In genomic region chr7:30195461-30195860, GRCm38 (mm10) we compare ENCODE assay signal across 9 mouse cellular contexts. TPM values are rescaled to one million over a fixed set of nuclear protein-coding genes. Genes with fewer than 3 reads are reported as not detected.
DNase-seq lines count a peak whose midpoint lies in the region; ATAC-seq and TF ChIP-seq lines count a peak whose summit lies in the region.
"Had no signal": no experiment of that assay in that cellular context is flagged by ENCODE, and none has a peak within 500 bp of the region (broad histone marks: within the 10 kb centered on the region; RNA-seq: fewer than 3 reads in every experiment).

No protein-coding gene starts in this region.

- no peaks in the 10 kb centered on the region for H3K9me3 ChIP-seq in CH12.LX (replicated peaks; ENCODE audit: low read length)
- no peaks in the 10 kb centered on the region for H3K9me3 ChIP-seq in forebrain, embryonic 13.5 days (replicated peaks)
- no peaks in the 10 kb centered on the region for H3K9me3 ChIP-seq in liver, embryonic 14.5 days (ENCODE audit: control insufficient read depth, low read length)

- TF ChIP-seq POLR2A in CH12.LX (IDR thresholded peaks at IDR 0.05; ENCODE audit: low read depth, low read length), result no peak

- intact Hi-C loops in heart, postnatal 14 days (cut with DNase I), result no loop called here

- peaks cover 0 to 24% of the 10 kb centered on the region in 2 experiments; a peak in 2 of 4 replicates for H3K4me1 ChIP-seq in CH12.LX (ENCODE audit: control insufficient read depth in 1 of 2, insufficient read depth in 2 of 2)
- H3K4me1 ChIP-seq in forebrain, embryonic 13.5 days, result peaks cover 26% of the 10 kb centered on the region
- H3K4me1 ChIP-seq in liver, embryonic 14.5 days (replicated peaks; ENCODE audit: control insufficient read depth in 2 of 2, insufficient read depth in 2 of 2, low read length in 1 of 2), result peaks cover 9 to 15% of the 10 kb centered on the region in 2 experiments

- in situ Hi-C loops in CH12.LX (cut with MboI; ENCODE audit: low pct_ligation_motif_present, low pct_unique_long_range_greater_than_20kb, low sequenced_read_pairs), result no loop called here

- TF ChIP-seq CTCF in CH12.LX (conservative IDR thresholded peaks at IDR 0.05 in 1 of 2, IDR thresholded peaks at IDR 0.05 in 1 of 2; ENCODE audit: low read depth in 2 of 2, low read length in 2 of 2), result no peak
- no peak for TF ChIP-seq CTCF in liver, embryonic 14.5 days (IDR thresholded peaks at IDR 0.05; ENCODE audit: low read depth)

- H3K27ac ChIP-seq in CH12.LX (ENCODE audit: insufficient read depth, low read depth), result no peak overlapping the region
- H3K27ac ChIP-seq in forebrain, embryonic 13.5 days, result no peak overlapping the region
- H3K27ac ChIP-seq in liver, embryonic 14.5 days, result no peak overlapping the region

- no peak for TF ChIP-seq EP300 in CH12.LX (IDR thresholded peaks at IDR 0.05; ENCODE audit: low read length)
- TF ChIP-seq EP300 in liver, embryonic 14.5 days (IDR thresholded peaks at IDR 0.05; ENCODE audit: low read depth), result no peak

- ATAC-seq in forebrain, embryonic 13.5 days, result no peak
- no peak for ATAC-seq in liver, embryonic 14.5 days (ENCODE audit: insufficient read depth)

- no peak for TF ChIP-seq RAD21 in CH12.LX (IDR thresholded peaks at IDR 0.05; ENCODE audit: low read depth, low read length)

- dilution Hi-C loops in CH12.LX (cut with MboI; ENCODE audit: extremely low pct_ligation_motif_present, extremely low pct_unique_long_range_greater_than_20kb, low sequenced_read_pairs), result no loop called here

- WGBS in forebrain, embryonic 13.5 days, result 70% methylated on average over 6 of the region's 6 CpGs
- 59% methylated on average over 6 of the region's 6 CpGs for WGBS in liver, embryonic 14.5 days (ENCODE audit: insufficient replicate concordance)

- peak; percentile 93 for DNase-seq in heart, adult 11 months
- DNase-seq in heart, postnatal 14 days, result no peak
- no peak for DNase-seq in CH12.LX (ENCODE audit: extremely low read depth)
- DNase-seq in liver, embryonic 14.5 days (ENCODE audit: low read depth in 3 of 3, low spot score in 3 of 3), result no peak
- DNase-seq in spleen, postnatal 14 days (ENCODE audit: low spot score in 2 of 2), result no peak
- DNase-seq in gastrocnemius, adult 18-20 months (ENCODE audit: low spot score), result no peak
- DNase-seq in urinary bladder, postnatal 10 days (ENCODE audit: low spot score), result no peak

- H3K4me2 ChIP-seq in CH12.LX (ENCODE audit: insufficient read depth, low read depth, poor library complexity, severe bottlenecking), result 0 out of 2 replicates have a peak overlapping the region, but pooled peaks have one; percentile 3
- peak overlapping the region; percentile 84 for H3K4me2 ChIP-seq in forebrain, embryonic 13.5 days
- H3K4me2 ChIP-seq in liver, embryonic 14.5 days (ENCODE audit: low read depth), result peak overlapping the region; percentile 89

- peak overlapping the region in 2 of 3 experiments; percentile 1 to 84 for H3K4me3 ChIP-seq in CH12.LX (replicated peaks in 1 of 3; ENCODE audit: low read depth in 2 of 3, low read length in 2 of 3, poor library complexity in 1 of 3)
- peak overlapping the region; percentile 71 for H3K4me3 ChIP-seq in forebrain, embryonic 13.5 days
- H3K4me3 ChIP-seq in liver, embryonic 14.5 days (ENCODE audit: insufficient read depth in 1 of 2, low read depth in 2 of 2, low read length in 2 of 2), result peak overlapping the region in 1 of 2 experiments; percentile 82; a peak in 3 of 4 replicates

- no peak overlapping the region for H3K9ac ChIP-seq in CH12.LX (ENCODE audit: insufficient read depth, low read depth)
- peak overlapping the region; percentile 75 for H3K9ac ChIP-seq in forebrain, embryonic 13.5 days
- H3K9ac ChIP-seq in liver, embryonic 14.5 days (replicated peaks), result peak overlapping the region; percentile 16; the same call in 1 of the 2 replicates

- peaks cover 19 to 28% of the 10 kb centered on the region in 2 experiments for H3K36me3 ChIP-seq in CH12.LX (replicated peaks in 1 of 2; ENCODE audit: control insufficient read depth in 1 of 2, insufficient read depth in 1 of 2, low read length in 1 of 2)
- H3K36me3 ChIP-seq in forebrain, embryonic 13.5 days (ENCODE audit: poor library complexity, severe bottlenecking), result peaks cover 23% of the 10 kb centered on the region
- peaks cover 11% of the 10 kb centered on the region for H3K36me3 ChIP-seq in liver, embryonic 14.5 days (replicated peaks; ENCODE audit: control insufficient read depth, insufficient read depth, low read depth)

- peaks cover 14% of the 10 kb centered on the region for H3K79me2 ChIP-seq in CH12.LX (replicated peaks; ENCODE audit: control insufficient read depth, extremely low read depth, insufficient read depth, poor library complexity, severe bottlenecking)

- no peaks in the 10 kb centered on the region for H3K27me3 ChIP-seq in CH12.LX (replicated peaks)
- no peaks in the 10 kb centered on the region for H3K27me3 ChIP-seq in forebrain, embryonic 13.5 days
- no peaks in the 10 kb centered on the region for H3K27me3 ChIP-seq in liver, embryonic 14.5 days (ENCODE audit: control insufficient read depth, insufficient read depth, low read length)

TF ChIP-seq in CH12.LX, 34 proteins besides CTCF, POLR2A, EP300 and RAD21:
- TF ChIP-seq MAX (IDR thresholded peaks at IDR 0.05; ENCODE audit: low read length) (no peak), ELF1 (IDR thresholded peaks at IDR 0.05; ENCODE audit: low read depth, low read length) (no peak), RCOR1 (conservative IDR thresholded peaks at IDR 0.05; ENCODE audit: low read depth, low read length) (no peak), JUN (IDR thresholded peaks at IDR 0.05; ENCODE audit: insufficient read depth, low read depth, low read length) (no peak), UBTF (IDR thresholded peaks at IDR 0.05; ENCODE audit: low read depth, low read length) (no peak), ZC3H11A (IDR thresholded peaks at IDR 0.05; ENCODE audit: low read depth, low read length) (no peak), BHLHE40 (IDR thresholded peaks at IDR 0.05; ENCODE audit: low read depth, low read length) (no peak), CHD1 (IDR thresholded peaks at IDR 0.05; ENCODE audit: low read depth, low read length) (no peak), MXI1 (IDR thresholded peaks at IDR 0.05; ENCODE audit: low read depth, low read length) (no peak), IRF4 (IDR thresholded peaks at IDR 0.05; ENCODE audit: low read depth, low read length) (no peak), NRF1 (IDR thresholded peaks at IDR 0.05; ENCODE audit: low read depth, low read length) (no peak)

RNA-seq across cellular contexts. Expression of gene Capns1, which starts 3.1 kb away (rescaled TPM):
- total RNA-seq in heart, postnatal 14 days (2021), result 100 to 1,000 TPM; 285 to 301 TPM
- total RNA-seq in CH12.LX (2012; rRNA removed) (85.8 and 101 TPM in 2 replicates), CH12.LX (2014; rRNA removed) (207 and 219 TPM in 2 replicates)
- 218 and 233 TPM in 2 replicates for polyA plus RNA-seq in CH12.LX (2012; ENCODE audit: insufficient read length, low read depth)
- 51.9 and 54.9 TPM in 2 replicates for polyA plus RNA-seq in forebrain, embryonic 13.5 days (2015; fragmentation: Nextera tagmentation; extraction: Ambion mirVana)
- polyA plus RNA-seq in liver, embryonic 14.5 days (2012; rRNA removed), result 122 and 167 TPM in 2 replicates
- polyA plus RNA-seq in liver, embryonic 14.5 days (2014; fragmentation: Nextera tagmentation; extraction: Ambion mirVana), result 29.3 and 31.2 TPM in 2 replicates
- total RNA-seq in gastrocnemius, adult 18-20 months (2021), result 100 to 1,000 TPM; 198 to 205 TPM

RNA-seq across cellular contexts. Expression of gene Cox7a1, which starts 11.5 kb away (rescaled TPM):
- 1,000 to 10,000 TPM; 1,873 to 1,882 TPM for total RNA-seq in heart, postnatal 14 days (2021)
- total RNA-seq in CH12.LX (2012; rRNA removed), result 5.5 and 14.0 TPM in 2 replicates
- 9.9 and 15.2 TPM in 2 replicates for total RNA-seq in CH12.LX (2014; rRNA removed)
- 1.6 and 4.2 TPM in 2 replicates for polyA plus RNA-seq in CH12.LX (2012; ENCODE audit: insufficient read length, low read depth)
- 1.7 and 4.4 TPM in 2 replicates for polyA plus RNA-seq in forebrain, embryonic 13.5 days (2015; fragmentation: Nextera tagmentation; extraction: Ambion mirVana)
- polyA plus RNA-seq in liver, embryonic 14.5 days (2012; rRNA removed), result 3.5 TPM in 2 replicates
- polyA plus RNA-seq in liver, embryonic 14.5 days (2014; fragmentation: Nextera tagmentation; extraction: Ambion mirVana), result 5.5 and 7.0 TPM in 2 replicates
- total RNA-seq in gastrocnemius, adult 18-20 months (2021), result 100 to 1,000 TPM; 938 to 989 TPM
- total RNA-seq: hematopoietic stem cell, adult 5-6 weeks had no signal

RNA-seq across cellular contexts. Expression of gene Zfp146, which starts 25.9 kb away (rescaled TPM):
- 10 to 100 TPM; 29.6 to 34.9 TPM for total RNA-seq in heart, postnatal 14 days (2021)
- total RNA-seq in CH12.LX (2012; rRNA removed) (43.1 and 45.1 TPM in 2 replicates), CH12.LX (2014; rRNA removed) (44.5 and 45.0 TPM in 2 replicates)
- 42.0 and 47.8 TPM in 2 replicates for polyA plus RNA-seq in CH12.LX (2012; ENCODE audit: insufficient read length, low read depth)
- polyA plus RNA-seq in forebrain, embryonic 13.5 days (2015; fragmentation: Nextera tagmentation; extraction: Ambion mirVana), result 19.5 and 23.7 TPM in 2 replicates
- 13.5 and 20.8 TPM in 2 replicates for polyA plus RNA-seq in liver, embryonic 14.5 days (2012; rRNA removed)
- 4.2 and 4.4 TPM in 2 replicates for polyA plus RNA-seq in liver, embryonic 14.5 days (2014; fragmentation: Nextera tagmentation; extraction: Ambion mirVana)
- 10 to 100 TPM; 24.7 to 28.7 TPM for total RNA-seq in gastrocnemius, adult 18-20 months (2021)

RNA-seq across cellular contexts. Expression of gene Polr2i, which starts 36.3 kb away (rescaled TPM):
- 10 to 100 TPM; 52.8 to 55.5 TPM for total RNA-seq in heart, postnatal 14 days (2021)
- total RNA-seq in CH12.LX (2012; rRNA removed), result 83.6 and 101 TPM in 2 replicates
- total RNA-seq in CH12.LX (2014; rRNA removed), result 55.0 and 62.9 TPM in 2 replicates
- polyA plus RNA-seq in CH12.LX (2012; ENCODE audit: insufficient read length, low read depth), result 74.2 and 75.4 TPM in 2 replicates
- polyA plus RNA-seq in forebrain, embryonic 13.5 days (2015; fragmentation: Nextera tagmentation; extraction: Ambion mirVana), result 189 and 194 TPM in 2 replicates
- 71.8 and 72.4 TPM in 2 replicates for polyA plus RNA-seq in liver, embryonic 14.5 days (2012; rRNA removed)
- 59.2 and 61.1 TPM in 2 replicates for polyA plus RNA-seq in liver, embryonic 14.5 days (2014; fragmentation: Nextera tagmentation; extraction: Ambion mirVana)
- total RNA-seq in gastrocnemius, adult 18-20 months (2021), result 10 to 100 TPM; 57.1 to 57.7 TPM

RNA-seq across cellular contexts. Expression of gene Tbcb, which starts 36.6 kb away (rescaled TPM):
- 10 to 100 TPM; 47.4 to 60.8 TPM for total RNA-seq in heart, postnatal 14 days (2021)
- 89.6 and 109 TPM in 2 replicates for total RNA-seq in CH12.LX (2012; rRNA removed)
- total RNA-seq in CH12.LX (2014; rRNA removed), result 54.9 and 57.7 TPM in 2 replicates
- polyA plus RNA-seq in CH12.LX (2012; ENCODE audit: insufficient read length, low read depth), result 79.9 and 86.3 TPM in 2 replicates
- polyA plus RNA-seq in forebrain, embryonic 13.5 days (2015; fragmentation: Nextera tagmentation; extraction: Ambion mirVana), result 318 and 339 TPM in 2 replicates
- 13.1 and 24.4 TPM in 2 replicates for polyA plus RNA-seq in liver, embryonic 14.5 days (2012; rRNA removed)
- polyA plus RNA-seq in liver, embryonic 14.5 days (2014; fragmentation: Nextera tagmentation; extraction: Ambion mirVana), result 44.8 and 47.1 TPM in 2 replicates
- total RNA-seq in gastrocnemius, adult 18-20 months (2021), result 10 to 100 TPM; 29.6 to 31.9 TPM

Comparison
In these comparisons a context has a peak if more than half of its experiments do, and no peak if none do; other contexts are left out.
1. H3K4me2 ChIP-seq: peak in every context shown above with its lines; median percentile 89 in liver, embryonic 14.5 days; 84 in forebrain, embryonic 13.5 days; 3 in CH12.LX.
2. RNA of gene Cox7a1, which starts 11.5 kb away (total RNA-seq): 1,873 to 1,882 TPM in heart, postnatal 14 days and 938 to 989 TPM in gastrocnemius, adult 18-20 months; 5.5 to 15.2 TPM in CH12.LX; every median in the first group is over 10 times any median in the second.